Mouse (Mus musculus): Measurements from ENCODE around the gene Churc1. TPM values are rescaled to one million over a fixed set of nuclear protein-coding genes. Genes with fewer than 3 reads are reported as not detected.

Gene Churc1
- total RNA-seq (2014; fragmentation: Nextera tagmentation) = 136 and 145 TPM in 2 replicates
- 48.9 and 57.3 TPM in 2 replicates for total RNA-seq (2017)

- ATAC-seq (replicated peaks; ENCODE audit: low FRiP score, low TSS enrichment, poor library complexity, severe bottlenecking) = peak; percentile 99
Measured at GRCm38 (mm10) chr12:76765354-76765851, at the start of gene Churc1, which contains the start of gene Fntb. TSS of gene Churc1 (plus strand) at chr12:76765538. TSS of gene Fntb (plus strand) at chr12:76765589.

- no peak for ATAC-seq (replicated peaks; ENCODE audit: low FRiP score, low TSS enrichment, poor library complexity, severe bottlenecking)
Measured at GRCm38 (mm10) chr12:76718384-76718783, 47.0 kb upstream of the Churc1 start.

GRCm38 (mm10) chr12:76720572-76720971, 44.8 kb upstream of the Churc1 start:
- ATAC-seq (replicated peaks; ENCODE audit: low FRiP score, low TSS enrichment, poor library complexity, severe bottlenecking) = 0 out of 2 replicates have a peak, but pooled peaks have one; percentile 47

GRCm38 (mm10) chr12:76722026-76722425, 43.3 kb upstream of the Churc1 start:
- no peak for ATAC-seq (replicated peaks; ENCODE audit: low FRiP score, low TSS enrichment, poor library complexity, severe bottlenecking)

- no peak for ATAC-seq (replicated peaks; ENCODE audit: low FRiP score, low TSS enrichment, poor library complexity, severe bottlenecking)
Measured at GRCm38 (mm10) chr12:76727955-76728354, 37.4 kb upstream of the Churc1 start.

GRCm38 (mm10) chr12:76750866-76751459, 14.4 kb upstream of the Churc1 start:
- ATAC-seq (replicated peaks; ENCODE audit: low FRiP score, low TSS enrichment, poor library complexity, severe bottlenecking) = no peak

- 0 out of 2 replicates have a peak, but pooled peaks have one; percentile 50 for ATAC-seq (replicated peaks; ENCODE audit: low FRiP score, low TSS enrichment, poor library complexity, severe bottlenecking)
Measured at GRCm38 (mm10) chr12:76752652-76753318, 12.6 kb upstream of the Churc1 start.

GRCm38 (mm10) chr12:76765901-76766630, 728 bp downstream of the Churc1 start:
- ATAC-seq (replicated peaks; ENCODE audit: low FRiP score, low TSS enrichment, poor library complexity, severe bottlenecking) = 0 out of 2 replicates have a peak, but pooled peaks have one; percentile 2

GRCm38 (mm10) chr12:76770841-76771500, 5.6 kb downstream of the Churc1 start:
- no peak for ATAC-seq (replicated peaks; ENCODE audit: low FRiP score, low TSS enrichment, poor library complexity, severe bottlenecking)

GRCm38 (mm10) chr12:76771540-76771939, 6.2 kb downstream of the Churc1 start:
- no peak for ATAC-seq (replicated peaks; ENCODE audit: low FRiP score, low TSS enrichment, poor library complexity, severe bottlenecking)

GRCm38 (mm10) chr12:76774652-76775051, 9.3 kb downstream of the Churc1 start:
- ATAC-seq (replicated peaks; ENCODE audit: low FRiP score, low TSS enrichment, poor library complexity, severe bottlenecking) = peak; percentile 51

- ATAC-seq (replicated peaks; ENCODE audit: low FRiP score, low TSS enrichment, poor library complexity, severe bottlenecking) = peak; percentile 64; the same call in 1 of the 2 replicates
Measured at GRCm38 (mm10) chr12:76775132-76775531, 9.8 kb downstream of the Churc1 start.

GRCm38 (mm10) chr12:76776898-76777297, 11.6 kb downstream of the Churc1 start:
- no peak for ATAC-seq (replicated peaks; ENCODE audit: low FRiP score, low TSS enrichment, poor library complexity, severe bottlenecking)

- no peak for ATAC-seq (replicated peaks; ENCODE audit: low FRiP score, low TSS enrichment, poor library complexity, severe bottlenecking)
Measured at GRCm38 (mm10) chr12:76777845-76778244, 12.5 kb downstream of the Churc1 start.

- no peak for ATAC-seq (replicated peaks; ENCODE audit: low FRiP score, low TSS enrichment, poor library complexity, severe bottlenecking)
Measured at GRCm38 (mm10) chr12:76778305-76779083, 13.2 kb downstream of the Churc1 start.

- ATAC-seq (replicated peaks; ENCODE audit: low FRiP score, low TSS enrichment, poor library complexity, severe bottlenecking) = no peak
Measured at GRCm38 (mm10) chr12:76779951-76780350, 14.6 kb downstream of the Churc1 start.

GRCm38 (mm10) chr12:76780639-76781468, 15.5 kb downstream of the Churc1 start:
- ATAC-seq (replicated peaks; ENCODE audit: low FRiP score, low TSS enrichment, poor library complexity, severe bottlenecking) = no peak

GRCm38 (mm10) chr12:76784056-76784619, 18.8 kb downstream of the Churc1 start:
- no peak for ATAC-seq (replicated peaks; ENCODE audit: low FRiP score, low TSS enrichment, poor library complexity, severe bottlenecking)
